Mouse (Mus musculus): Measurements from ENCODE around the gene Gorasp1. TPM values are rescaled to one million over a fixed set of nuclear protein-coding genes. Genes with fewer than 3 reads are reported as not detected.

The Gorasp1 gene
- polyA plus RNA-seq, 1 experiment from 2014 or later = 16.7 TPM

DNA sequence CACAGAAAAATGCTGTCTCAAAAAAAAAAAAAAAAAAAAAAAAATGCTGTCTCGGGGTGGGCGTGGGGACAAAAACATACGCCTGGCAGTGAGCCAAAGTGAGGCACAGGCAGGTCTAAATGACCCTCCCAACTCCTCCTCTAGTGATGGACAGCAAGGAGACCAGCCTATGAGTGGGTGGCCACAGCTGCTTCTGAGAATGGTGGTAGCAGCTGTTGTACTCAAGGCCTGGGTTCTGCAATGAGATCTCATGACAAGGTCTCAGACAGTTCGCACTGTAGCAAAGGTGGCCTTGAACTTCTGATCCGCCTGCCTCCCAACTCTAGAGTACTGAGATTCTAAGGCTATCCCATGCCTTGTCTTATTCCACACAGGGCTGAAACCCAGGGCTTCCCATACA, 4.0 kb upstream of the Gorasp1 start:
- Histone ChIP-seq H3K27ac (ENCODE audit: low read length) (no peak overlapping the region), H3K27me3 (replicated peaks; ENCODE audit: insufficient read depth, low read length) (no peaks in the 10 kb centered on the region), H3K4me2 (replicated peaks; ENCODE audit: low read depth, low read length) (no peak overlapping the region), H3K9ac (replicated peaks; ENCODE audit: low read depth) (no peak overlapping the region), H3K9me3 (ENCODE audit: low read length) (no peaks in the 10 kb centered on the region), H3K4me3 (ENCODE audit: low read depth, low read length) (no peak overlapping the region), H3K4me1 (ENCODE audit: insufficient read depth, low read depth, low read length) (no peaks in the 10 kb centered on the region; the same call in 1 of the 2 replicates), H3K36me3 (ENCODE audit: insufficient read depth, low read length) (no peaks in the 10 kb centered on the region)
- no peak for TF ChIP-seq CTCF (IDR thresholded peaks at IDR 0.05)
- TF ChIP-seq EP300 (IDR thresholded peaks at IDR 0.05) = no peak
- no peak for DNase-seq (ENCODE audit: low spot score)
- ATAC-seq = no peak
- 62% methylated on average over 5 of the region's 5 CpGs for WGBS

GRCm38 (mm10) chr9:119939646-119940045, 2.3 kb upstream of the Gorasp1 start:
- no peak overlapping the region for H3K4me3 ChIP-seq (ENCODE audit: low read depth, low read length)
- DNase-seq (ENCODE audit: low spot score) (no peak), ATAC-seq (no peak)
- H3K9me3 ChIP-seq (ENCODE audit: low read length) = no peaks in the 10 kb centered on the region
- no peaks in the 10 kb centered on the region; the same call in 1 of the 2 replicates for H3K4me1 ChIP-seq (ENCODE audit: insufficient read depth, low read depth, low read length)
- no peak overlapping the region for H3K4me2 ChIP-seq (replicated peaks; ENCODE audit: low read depth, low read length)
- TF ChIP-seq EP300 (IDR thresholded peaks at IDR 0.05) = no peak
- no peak for TF ChIP-seq CTCF (IDR thresholded peaks at IDR 0.05)
- 56% methylated on average over 10 of the region's 10 CpGs for WGBS
- H3K27ac ChIP-seq (ENCODE audit: low read length) = no peak overlapping the region
- no peaks in the 10 kb centered on the region for H3K36me3 ChIP-seq (ENCODE audit: insufficient read depth, low read length)
- H3K27me3 ChIP-seq (replicated peaks; ENCODE audit: insufficient read depth, low read length) = no peaks in the 10 kb centered on the region
- no peak overlapping the region for H3K9ac ChIP-seq (replicated peaks; ENCODE audit: low read depth)

DNA sequence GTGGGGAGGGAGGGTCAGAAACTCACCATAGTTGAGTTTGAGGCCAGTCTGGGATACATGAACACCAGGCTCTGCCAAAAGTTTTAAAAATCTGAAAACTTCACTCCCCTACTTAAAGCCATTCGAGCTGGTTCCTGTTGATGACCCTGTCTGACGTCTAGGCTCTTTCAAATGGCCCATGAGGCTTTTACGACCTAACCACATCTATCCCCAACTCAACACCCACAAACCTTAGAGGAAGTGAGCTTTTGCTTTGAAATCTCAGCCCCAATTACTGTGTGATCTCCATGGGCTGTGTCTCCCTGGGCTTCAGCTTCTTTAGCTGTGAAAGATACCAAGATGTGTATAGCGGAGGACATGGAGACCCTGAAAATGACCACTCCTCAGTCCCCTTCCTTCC, 1.1 kb upstream of the Gorasp1 start:
- ATAC-seq (no peak), DNase-seq (ENCODE audit: low spot score) (no peak)
- Histone ChIP-seq H3K27ac (ENCODE audit: low read length) (no peak overlapping the region), H3K27me3 (replicated peaks; ENCODE audit: insufficient read depth, low read length) (no peaks in the 10 kb centered on the region), H3K4me2 (replicated peaks; ENCODE audit: low read depth, low read length) (no peak overlapping the region), H3K36me3 (ENCODE audit: insufficient read depth, low read length) (no peaks in the 10 kb centered on the region), H3K4me3 (ENCODE audit: low read depth, low read length) (no peak overlapping the region), H3K4me1 (ENCODE audit: insufficient read depth, low read depth, low read length) (no peaks in the 10 kb centered on the region; the same call in 1 of the 2 replicates), H3K9ac (replicated peaks; ENCODE audit: low read depth) (no peak overlapping the region), H3K9me3 (ENCODE audit: low read length) (no peaks in the 10 kb centered on the region)
- 85% methylated on average over 4 of the region's 4 CpGs for WGBS
- TF ChIP-seq CTCF (IDR thresholded peaks at IDR 0.05) (no peak), EP300 (IDR thresholded peaks at IDR 0.05) (no peak)

DNA sequence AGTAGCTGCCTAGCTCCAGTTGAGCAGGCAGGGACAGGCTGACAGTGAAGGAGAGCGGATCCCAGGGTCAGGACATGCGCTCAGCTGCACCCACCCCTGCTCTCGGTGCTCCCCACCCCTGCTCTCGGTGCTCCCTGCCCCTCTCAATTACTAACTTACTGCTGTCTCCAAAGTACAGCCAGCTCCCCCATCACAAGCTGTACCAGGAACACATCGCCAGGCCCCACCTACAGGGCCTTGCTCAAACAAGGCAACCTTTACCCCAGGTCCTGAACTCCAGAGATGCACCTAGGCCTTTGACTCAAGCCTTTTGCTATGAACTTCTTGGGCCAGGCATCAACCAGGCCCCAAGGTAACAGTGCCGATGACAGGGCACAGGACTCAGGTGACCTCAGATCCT, 3.7 kb downstream of the Gorasp1 start:
- TF ChIP-seq EP300 (IDR thresholded peaks at IDR 0.05) (no peak), CTCF (IDR thresholded peaks at IDR 0.05) (no peak)
- H3K27ac ChIP-seq (ENCODE audit: low read length) = no peak overlapping the region
- WGBS = 88% methylated on average over 5 of the region's 6 CpGs
- peaks cover 14% of the 10 kb centered on the region; the same call in 1 of the 2 replicates for H3K36me3 ChIP-seq (ENCODE audit: insufficient read depth, low read length)
- H3K4me1 ChIP-seq (ENCODE audit: insufficient read depth, low read depth, low read length) = no peaks in the 10 kb centered on the region; the same call in 1 of the 2 replicates
- H3K27me3 ChIP-seq (replicated peaks; ENCODE audit: insufficient read depth, low read length) = no peaks in the 10 kb centered on the region
- no peak overlapping the region for H3K4me3 ChIP-seq (ENCODE audit: low read depth, low read length)
- no peak overlapping the region for H3K4me2 ChIP-seq (replicated peaks; ENCODE audit: low read depth, low read length)
- H3K9ac ChIP-seq (replicated peaks; ENCODE audit: low read depth) = no peak overlapping the region
- DNase-seq (ENCODE audit: low spot score) = no peak
- ATAC-seq = no peak
- no peaks in the 10 kb centered on the region for H3K9me3 ChIP-seq (ENCODE audit: low read length)

DNA sequence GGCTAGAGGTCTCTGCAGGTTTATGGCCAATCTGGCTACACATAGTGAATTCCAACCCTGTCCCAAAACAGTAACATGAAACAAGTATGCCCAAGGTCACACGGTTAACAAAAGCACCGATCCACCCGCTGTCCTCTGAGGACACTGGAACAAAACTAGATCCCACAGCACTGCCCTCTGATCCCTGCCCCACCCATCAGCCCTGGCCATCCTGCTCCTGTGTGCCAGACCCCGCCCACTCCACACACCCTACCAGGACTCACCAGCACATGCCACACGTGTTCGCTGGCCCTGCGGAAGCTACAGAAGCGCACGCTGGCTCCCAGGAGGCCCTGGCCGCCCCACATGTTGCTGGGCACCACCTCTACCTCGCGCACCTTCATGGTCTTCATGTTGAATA, 5.0 kb downstream of the Gorasp1 start:
- H3K36me3 ChIP-seq (ENCODE audit: insufficient read depth, low read length) = peaks cover 23% of the 10 kb centered on the region; the same call in 1 of the 2 replicates
- ATAC-seq (no peak), DNase-seq (ENCODE audit: low spot score) (no peak)

DNA sequence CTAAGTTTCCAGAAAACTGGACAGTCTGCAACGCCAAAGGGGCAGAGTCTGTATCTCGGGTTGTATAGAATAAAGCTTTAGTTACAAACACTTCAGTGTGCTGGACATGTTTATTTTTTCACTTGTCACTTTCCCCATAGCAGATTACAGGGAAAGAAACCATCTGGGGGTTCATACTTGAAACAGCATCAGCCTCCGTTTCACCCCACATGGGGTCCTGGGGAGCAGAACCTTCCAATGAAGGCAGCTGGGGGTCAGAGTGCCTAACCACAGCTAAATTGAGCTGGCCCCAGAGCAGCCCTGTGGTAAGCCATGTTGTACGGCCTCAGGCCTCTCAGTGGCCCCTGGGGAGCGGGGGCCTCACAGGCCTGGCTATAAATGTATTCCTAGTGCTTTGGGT, 10.9 kb downstream of the Gorasp1 start:
- 50% methylated on average over 5 of the region's 5 CpGs for WGBS
- H3K9ac ChIP-seq (replicated peaks; ENCODE audit: low read depth) = no peak overlapping the region
- 0 out of 2 replicates have a peak, but pooled peaks have one; percentile 42 for TF ChIP-seq EP300 (IDR thresholded peaks at IDR 0.05)
- TF ChIP-seq CTCF (IDR thresholded peaks at IDR 0.05) = no peak
- peak overlapping the region; percentile 27; the same call in 1 of the 2 replicates for H3K4me2 ChIP-seq (replicated peaks; ENCODE audit: low read depth, low read length)
- no peaks in the 10 kb centered on the region for H3K9me3 ChIP-seq (ENCODE audit: low read length)
- H3K4me3 ChIP-seq (ENCODE audit: low read depth, low read length) = no peak overlapping the region
- peak; percentile 67 for ATAC-seq
- peak; percentile 82 for DNase-seq (ENCODE audit: low spot score)
- H3K27ac ChIP-seq (ENCODE audit: low read length) = peak overlapping the region; percentile 73
- H3K4me1 ChIP-seq (ENCODE audit: insufficient read depth, low read depth, low read length) = peaks cover 3% of the 10 kb centered on the region; the same call in 1 of the 2 replicates
- H3K27me3 ChIP-seq (replicated peaks; ENCODE audit: insufficient read depth, low read length) = no peaks in the 10 kb centered on the region
- H3K36me3 ChIP-seq (ENCODE audit: insufficient read depth, low read length) = peaks cover 31% of the 10 kb centered on the region

More for the DNA sequence above, 5.0 kb downstream of the Gorasp1 start:
- H3K4me3 ChIP-seq (ENCODE audit: low read depth, low read length) = no peak overlapping the region
- H3K9ac ChIP-seq (replicated peaks; ENCODE audit: low read depth) = no peak overlapping the region
- H3K27ac ChIP-seq (ENCODE audit: low read length) = no peak overlapping the region
- no peaks in the 10 kb centered on the region for H3K27me3 ChIP-seq (replicated peaks; ENCODE audit: insufficient read depth, low read length)
- H3K4me1 ChIP-seq (ENCODE audit: insufficient read depth, low read depth, low read length) = no peaks in the 10 kb centered on the region; the same call in 1 of the 2 replicates
- TF ChIP-seq EP300 (IDR thresholded peaks at IDR 0.05) (no peak), CTCF (IDR thresholded peaks at IDR 0.05) (no peak)
- H3K9me3 ChIP-seq (ENCODE audit: low read length) = no peaks in the 10 kb centered on the region
- WGBS = 82% methylated on average over 12 of the region's 12 CpGs
- no peak overlapping the region for H3K4me2 ChIP-seq (replicated peaks; ENCODE audit: low read depth, low read length)
